Mouse (Mus musculus): ENCODE data around the gene Lrrc8c.
A peak's percentile ranks its signal among the peaks of the same experiment; 100 is the strongest.

Gene Lrrc8c

GRCm38 (mm10) chr5:105593630-105594029, 74.4 kb downstream of the Lrrc8c start:
- DNase-seq (ENCODE audit: low read depth, low spot score): no peak

- no peak for DNase-seq (ENCODE audit: low read depth, low spot score)
These were observed 79.7 kb downstream of the Lrrc8c start for GRCm38 (mm10) chr5:105598866-105599265.

- no peak for DNase-seq (ENCODE audit: low read depth, low spot score)
These were observed 80.1 kb downstream of the Lrrc8c start for GRCm38 (mm10) chr5:105599315-105599714.

- peak; percentile 22 for DNase-seq (ENCODE audit: low read depth, low spot score)
These were observed 81.8 kb downstream of the Lrrc8c start for GRCm38 (mm10) chr5:105600998-105601397.

- DNase-seq (ENCODE audit: low read depth, low spot score): no peak
These were observed 83.4 kb downstream of the Lrrc8c start for GRCm38 (mm10) chr5:105602585-105602984.

- no peak for DNase-seq (ENCODE audit: low read depth, low spot score)
These were observed 86.5 kb downstream of the Lrrc8c start for GRCm38 (mm10) chr5:105605736-105606135.

- peak; percentile 49 for DNase-seq (ENCODE audit: low read depth, low spot score)
These were observed 90.5 kb downstream of the Lrrc8c start for GRCm38 (mm10) chr5:105609683-105610082.

GRCm38 (mm10) chr5:105613002-105613401, 93.8 kb downstream of the Lrrc8c start:
- no peak for DNase-seq (ENCODE audit: low read depth, low spot score)

GRCm38 (mm10) chr5:105614000-105614399, 94.8 kb downstream of the Lrrc8c start:
- DNase-seq (ENCODE audit: low read depth, low spot score): peak; percentile 17

GRCm38 (mm10) chr5:105614682-105615434, 95.7 kb downstream of the Lrrc8c start:
- no peak for DNase-seq (ENCODE audit: low read depth, low spot score)

GRCm38 (mm10) chr5:105615871-105616454, 96.8 kb downstream of the Lrrc8c start:
- no peak for DNase-seq (ENCODE audit: low read depth, low spot score)

- DNase-seq (ENCODE audit: low read depth, low spot score): no peak
These were observed 97.3 kb downstream of the Lrrc8c start for GRCm38 (mm10) chr5:105616538-105616937.

GRCm38 (mm10) chr5:105618510-105618909, 99.3 kb downstream of the Lrrc8c start:
- no peak for DNase-seq (ENCODE audit: low read depth, low spot score)

- DNase-seq (ENCODE audit: low read depth, low spot score): peak; percentile 14
These were observed 100.5 kb downstream of the Lrrc8c start for GRCm38 (mm10) chr5:105619666-105620065.

- no peak for DNase-seq (ENCODE audit: low read depth, low spot score)
These were observed 101.4 kb downstream of the Lrrc8c start for GRCm38 (mm10) chr5:105620505-105621116.

- DNase-seq (ENCODE audit: low read depth, low spot score): no peak
These were observed 104.0 kb downstream of the Lrrc8c start for GRCm38 (mm10) chr5:105623074-105623713.

GRCm38 (mm10) chr5:105624257-105624656, 105.1 kb downstream of the Lrrc8c start:
- DNase-seq (ENCODE audit: low read depth, low spot score): no peak

GRCm38 (mm10) chr5:105625504-105626150, 106.4 kb downstream of the Lrrc8c start:
- DNase-seq (ENCODE audit: low read depth, low spot score): no peak

GRCm38 (mm10) chr5:105626355-105626754, 107.2 kb downstream of the Lrrc8c start:
- no peak for DNase-seq (ENCODE audit: low read depth, low spot score)

GRCm38 (mm10) chr5:105627093-105627492, 107.9 kb downstream of the Lrrc8c start:
- DNase-seq (ENCODE audit: low read depth, low spot score): no peak

GRCm38 (mm10) chr5:105629955-105630354, 110.8 kb downstream of the Lrrc8c start:
- DNase-seq (ENCODE audit: low read depth, low spot score): no peak

GRCm38 (mm10) chr5:105632066-105632465, 112.9 kb downstream of the Lrrc8c start:
- DNase-seq (ENCODE audit: low read depth, low spot score): no peak

Data from ES-CJ7 (cell line).